Mouse (Mus musculus): Measurements from ENCODE around the gene Tmigd3.

Tmigd3 gene

GRCm38 (mm10) chr3:105932240-105933071, 61.8 kb downstream of the Tmigd3 start, which contains the start of gene I830077J02Rik:
TSS of gene I830077J02Rik (minus strand) at chr3:105932664.
- no peak for DNase-seq (ENCODE audit: inconsistent ontology term)

- no peak for DNase-seq (ENCODE audit: inconsistent ontology term)
These were observed 63.2 kb downstream of the Tmigd3 start for GRCm38 (mm10) chr3:105933926-105934325.

- no peak for DNase-seq (ENCODE audit: inconsistent ontology term)
These were observed 64.3 kb downstream of the Tmigd3 start for GRCm38 (mm10) chr3:105935033-105935432.

- no peak for DNase-seq (ENCODE audit: inconsistent ontology term)
These were observed 65.4 kb downstream of the Tmigd3 start for GRCm38 (mm10) chr3:105936111-105936510.

- DNase-seq (ENCODE audit: inconsistent ontology term): no peak
These were observed 80.6 kb downstream of the Tmigd3 start for GRCm38 (mm10) chr3:105951348-105951747.

- DNase-seq (ENCODE audit: inconsistent ontology term): no peak
These were observed 86.5 kb downstream of the Tmigd3 start for GRCm38 (mm10) chr3:105957235-105957634.

GRCm38 (mm10) chr3:105958204-105958603, 87.5 kb downstream of the Tmigd3 start:
- DNase-seq (ENCODE audit: inconsistent ontology term): no peak

- peak; percentile 100 for DNase-seq (ENCODE audit: inconsistent ontology term)
These were observed 88.4 kb downstream of the Tmigd3 start, which contains the start of gene Wdr77 for GRCm38 (mm10) chr3:105958974-105959580. TSS of gene Wdr77 (plus strand) at chr3:105959369.

GRCm38 (mm10) chr3:105959585-105959984, 88.9 kb downstream of the Tmigd3 start:
- DNase-seq (ENCODE audit: inconsistent ontology term): no peak

GRCm38 (mm10) chr3:105959999-105960398, 89.3 kb downstream of the Tmigd3 start, which contains the start of gene Atp5f1:
TSS of gene Atp5f1 (minus strand) at chr3:105960099.
- no peak for DNase-seq (ENCODE audit: inconsistent ontology term)

GRCm38 (mm10) chr3:105960700-105961099, 90.0 kb downstream of the Tmigd3 start:
- no peak for DNase-seq (ENCODE audit: inconsistent ontology term)

GRCm38 (mm10) chr3:105971831-105972446, 101.2 kb downstream of the Tmigd3 start:
- DNase-seq (ENCODE audit: inconsistent ontology term): no peak

- no peak for DNase-seq (ENCODE audit: inconsistent ontology term)
These were observed 102.7 kb downstream of the Tmigd3 start, which contains the start of gene Ovgp1 for GRCm38 (mm10) chr3:105973411-105973810. TSS of gene Ovgp1 (plus strand) at chr3:105973711.

All from Muller cell, postnatal 12 days (primary cell).